Mouse (Mus musculus) cerebellum, adult 9-10 months (tissue): Measurements from ENCODE around the gene Asb18.
A peak's percentile ranks its signal among the peaks of the same experiment; 100 is the strongest.

Experiments used
- DNase-seq: peaks from one replicate; pipeline ENCODE4 v3.0.0; 2022

Gene Asb18

DNA sequence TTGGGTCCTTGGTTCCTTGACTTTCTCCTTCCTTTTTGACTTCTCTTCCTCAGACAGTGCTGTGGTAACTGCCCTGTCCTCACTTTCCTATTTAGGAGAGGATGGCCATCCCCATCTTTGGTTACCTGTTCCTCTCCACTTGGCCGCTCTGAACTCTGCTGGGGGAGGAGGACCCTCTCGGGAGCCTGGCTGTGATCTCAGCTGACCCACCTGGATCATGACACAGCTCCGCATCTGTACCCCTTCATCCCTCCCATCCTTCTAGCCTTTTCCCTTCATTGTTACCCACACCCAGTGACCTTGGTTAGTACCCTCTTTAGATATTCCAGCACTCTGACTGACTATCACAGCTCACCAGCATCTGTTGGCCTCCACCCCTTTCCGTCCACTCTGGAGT lies 44.8 kb downstream of the Asb18 start:
- no peak for DNase-seq

DNA sequence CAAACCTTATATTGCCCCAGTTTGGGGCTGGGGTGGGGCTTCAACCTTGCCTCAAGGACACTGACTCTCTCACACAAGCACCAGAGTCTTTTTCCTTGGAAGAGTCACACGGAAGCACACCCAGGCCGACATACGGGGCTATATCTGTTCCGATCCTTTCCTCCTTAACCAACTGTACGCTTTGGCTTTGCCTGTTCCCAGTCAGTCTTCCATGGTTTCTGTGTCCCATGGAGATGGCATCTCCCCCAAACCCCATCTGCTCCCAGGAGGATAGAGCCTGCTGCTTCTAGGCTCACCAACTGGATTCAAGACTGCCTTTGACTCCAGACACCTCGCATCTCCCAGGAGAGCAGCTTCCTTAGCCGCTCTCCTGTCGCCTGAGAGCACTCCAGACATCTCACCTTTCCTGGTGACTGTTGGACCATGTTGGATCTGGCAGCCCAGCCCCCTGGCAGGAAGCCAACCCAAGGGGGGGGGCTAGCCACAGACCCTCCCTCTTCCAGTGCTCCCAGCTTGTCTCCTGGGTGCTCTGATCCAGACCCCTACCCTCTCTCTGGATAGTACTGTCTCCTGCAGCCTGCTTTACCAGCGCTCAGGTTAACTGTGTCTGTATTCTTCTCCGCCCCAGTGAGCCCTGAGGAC lies 45.3 kb downstream of the Asb18 start:
- peak; percentile 18 for DNase-seq

DNA sequence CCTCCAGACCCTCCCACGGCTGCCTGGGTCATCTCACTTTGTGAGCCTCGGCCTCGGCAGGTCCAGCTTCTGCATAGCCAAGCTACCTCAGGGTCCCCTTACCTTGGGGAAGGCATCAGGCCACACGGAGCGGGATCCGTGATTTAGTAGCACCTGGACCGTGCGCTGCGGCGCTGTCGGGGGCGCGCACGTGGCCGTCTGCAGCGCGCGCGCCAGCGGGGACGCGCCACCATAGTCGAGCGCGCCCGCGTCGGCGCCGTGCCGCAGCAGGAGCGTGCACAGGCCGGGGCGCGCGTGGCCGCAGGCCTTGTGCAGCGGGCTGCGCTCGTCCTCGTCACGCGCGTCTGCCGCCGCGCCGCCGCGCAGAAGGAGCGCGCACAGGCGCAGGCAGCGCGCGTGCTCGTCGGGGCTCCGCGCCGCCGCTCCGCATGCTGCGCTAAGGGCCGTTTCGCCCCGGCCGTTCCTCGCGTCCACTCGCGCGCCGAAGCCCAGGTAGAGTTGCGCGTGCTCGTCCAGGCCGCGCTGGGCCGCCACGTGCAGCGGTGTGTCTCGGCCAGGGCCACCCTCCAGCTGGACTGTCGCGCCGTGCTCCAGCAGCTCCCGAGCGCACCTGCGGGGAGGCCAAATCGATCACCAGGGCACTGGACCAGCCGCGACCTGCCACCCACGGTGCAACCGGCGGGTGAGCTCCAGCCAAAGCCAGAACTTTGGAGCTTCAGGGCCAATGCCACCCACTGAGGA lies 46.2 kb downstream of the Asb18 start:
- DNase-seq: peak; percentile 64

DNA sequence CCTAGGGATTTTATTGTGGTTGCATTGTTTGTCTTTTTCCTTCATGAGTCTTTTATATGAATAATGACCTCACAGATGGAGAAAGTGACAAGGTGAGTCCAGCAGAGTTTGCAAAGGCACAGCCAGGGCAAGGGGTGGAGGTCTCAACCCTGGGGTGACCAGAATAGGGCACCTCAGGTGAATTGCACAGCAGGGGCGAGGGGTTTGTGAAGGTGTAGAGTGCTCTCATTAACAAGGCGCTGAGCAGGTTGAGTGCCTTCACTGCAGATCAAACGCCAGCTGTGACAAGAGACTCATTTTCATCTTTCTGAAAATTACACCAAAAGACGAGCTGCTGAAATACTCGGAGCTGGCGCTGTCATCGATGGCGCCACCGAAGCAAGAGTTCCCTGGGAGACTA lies 46.9 kb downstream of the Asb18 start:
- DNase-seq: peak; percentile 22

DNA sequence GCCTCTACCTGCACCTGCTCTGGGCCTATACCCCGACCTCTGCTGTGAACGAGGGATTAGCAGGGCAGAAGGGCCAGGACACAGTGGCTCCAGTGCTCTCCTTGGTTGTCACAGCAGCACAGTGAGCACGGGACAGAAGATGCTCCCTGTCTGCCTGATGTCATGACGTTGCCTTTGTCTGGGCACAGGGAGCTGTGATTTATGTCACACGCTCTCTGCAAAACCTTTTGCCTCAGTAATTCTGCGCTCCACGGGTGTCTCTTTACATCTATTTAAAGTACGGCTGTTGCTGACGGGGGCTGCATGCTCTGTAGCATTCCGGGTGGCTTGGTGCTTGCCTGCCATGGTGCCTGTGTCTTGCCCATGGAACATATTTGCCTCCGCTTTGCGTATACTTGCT lies 50.0 kb downstream of the Asb18 start:
- DNase-seq: no peak

DNA sequence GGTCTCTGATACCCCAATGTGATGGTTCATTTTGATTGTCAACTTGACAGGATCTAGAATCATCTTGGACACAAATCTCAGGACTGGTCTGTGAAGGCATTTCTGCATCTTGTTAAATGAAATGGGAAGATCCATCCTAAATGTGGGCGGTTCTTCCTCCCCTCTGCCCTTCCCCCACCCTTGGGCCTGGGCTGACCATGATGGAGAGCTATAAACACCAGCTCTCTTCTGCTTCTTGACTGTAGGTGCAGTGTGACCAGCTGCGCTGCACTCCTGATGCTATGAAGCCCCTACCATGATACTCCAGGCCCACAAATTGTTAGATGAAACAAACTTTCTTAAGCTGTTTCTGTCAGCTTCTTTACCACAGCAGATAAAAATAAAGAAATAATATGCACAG lies 51.2 kb downstream of the Asb18 start:
- no peak for DNase-seq

DNA sequence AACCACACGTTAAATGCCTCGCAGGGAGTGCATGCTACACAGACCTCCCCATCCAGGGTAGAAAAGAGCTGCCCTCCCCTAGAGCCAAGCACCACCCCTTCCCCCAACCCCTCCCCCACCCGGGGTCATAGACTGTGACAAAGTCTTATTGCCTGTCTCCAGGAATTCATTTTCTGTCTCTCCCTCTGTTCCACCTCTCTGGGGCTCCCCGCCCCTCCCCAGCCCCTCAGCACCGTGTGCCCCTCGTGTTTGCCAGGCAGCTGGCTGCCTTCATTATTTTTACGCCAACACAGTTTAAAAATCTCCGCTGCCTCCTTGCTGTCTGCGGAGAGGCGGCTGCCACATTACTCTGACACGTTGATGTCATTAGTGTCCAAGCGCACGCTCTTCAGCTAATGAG lies 52.4 kb downstream of the Asb18 start:
- DNase-seq: no peak

DNA sequence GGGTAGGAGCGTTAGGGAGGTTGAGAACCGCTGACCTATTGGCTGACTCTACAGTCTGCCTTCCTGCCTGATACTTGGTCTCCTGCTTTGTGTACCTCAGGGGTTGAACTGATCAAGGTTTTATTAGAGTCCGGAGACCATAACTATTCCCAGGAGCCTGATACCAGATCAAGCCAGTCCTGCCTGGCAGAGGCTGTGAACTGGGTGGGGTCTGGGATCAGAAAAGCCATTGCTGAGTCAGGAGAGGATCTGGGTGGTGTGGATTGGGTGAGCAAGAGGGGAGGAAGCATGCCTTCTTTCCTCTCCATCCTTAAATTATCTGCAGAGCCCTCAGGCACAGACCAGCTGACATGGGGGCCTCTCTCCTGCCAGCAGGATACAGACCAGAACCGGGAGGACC lies 55.1 kb downstream of the Asb18 start:
- DNase-seq: no peak

DNA sequence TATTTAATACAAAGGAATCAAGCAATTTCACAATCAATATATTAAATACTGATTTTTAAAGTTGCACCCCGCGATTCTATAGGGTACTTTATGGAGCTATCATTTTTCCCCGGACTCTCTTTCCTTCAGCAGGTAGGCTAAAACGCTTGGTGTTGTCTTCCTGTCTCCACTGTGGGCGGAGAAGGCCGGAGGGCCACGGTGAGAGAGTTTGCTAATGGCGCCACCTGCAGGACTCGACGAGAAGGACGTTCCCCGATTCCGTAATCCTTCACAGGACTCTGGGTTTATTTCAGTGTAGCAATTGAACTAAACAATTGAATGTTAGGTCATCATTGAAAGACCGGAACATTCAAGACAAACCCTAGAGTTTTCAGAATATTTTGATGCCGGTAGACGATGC lies 71.3 kb downstream of the Asb18 start:
- DNase-seq: peak; percentile 82

DNA sequence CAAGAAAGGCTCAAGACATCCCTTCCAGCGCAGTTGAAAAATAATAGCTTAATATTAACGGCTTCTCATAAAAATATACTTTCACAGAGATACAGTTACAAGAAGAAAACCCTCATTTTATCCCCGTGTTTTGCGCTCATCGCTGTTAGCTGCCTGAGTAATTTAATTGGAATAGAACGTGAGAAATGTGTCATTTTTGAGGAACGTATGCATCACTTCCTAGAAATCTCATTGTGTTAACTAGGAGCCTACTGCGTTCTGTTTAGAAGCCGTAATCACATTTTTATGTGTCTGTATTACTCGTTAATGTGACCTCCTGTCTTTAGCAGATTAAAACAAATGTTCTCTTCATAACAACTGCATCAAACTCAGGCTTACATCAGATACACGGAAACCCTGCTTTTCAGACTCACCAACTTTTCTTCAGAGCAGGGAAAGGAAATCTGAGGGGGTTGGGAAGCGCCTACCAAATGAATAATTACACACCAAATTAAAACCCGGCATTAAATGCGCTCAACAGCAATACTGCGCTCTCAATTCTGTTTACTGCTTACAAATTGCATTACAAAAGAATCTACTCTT lies 72.0 kb downstream of the Asb18 start:
- DNase-seq: peak; percentile 31

DNA sequence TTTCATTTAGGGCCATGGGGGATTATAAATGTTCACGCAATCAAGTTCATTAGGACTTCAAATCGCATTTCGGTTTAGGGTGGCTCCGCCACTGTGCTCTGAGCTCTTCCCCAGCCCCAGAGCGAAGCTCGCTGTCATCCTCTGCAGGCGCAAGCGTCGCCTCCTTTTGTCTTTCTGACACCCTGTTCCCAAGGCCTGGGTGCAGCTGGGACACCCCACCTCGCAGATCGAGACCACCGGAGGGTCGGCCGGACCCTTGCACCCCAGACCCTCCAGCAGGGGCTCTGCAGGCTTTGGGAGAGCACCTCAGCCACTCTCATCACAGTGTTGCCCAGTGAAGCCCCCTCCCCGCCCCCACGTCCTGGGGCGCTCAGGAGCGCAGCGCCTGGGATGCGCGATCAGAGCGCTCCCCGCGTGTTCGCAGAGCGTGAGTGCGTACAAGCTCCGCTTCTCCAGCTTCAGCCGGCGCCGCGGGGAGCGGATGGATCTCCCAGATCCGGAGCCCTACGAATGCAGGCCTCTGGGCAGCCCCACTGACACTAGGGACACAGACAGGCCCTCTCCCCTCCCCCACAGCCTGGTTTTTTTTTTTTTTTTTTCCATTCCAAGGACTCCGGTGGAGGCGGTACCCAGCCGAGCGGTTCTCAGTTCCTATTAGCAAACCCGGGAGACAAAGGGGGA lies 72.6 kb downstream of the Asb18 start:
- no peak for DNase-seq

DNA sequence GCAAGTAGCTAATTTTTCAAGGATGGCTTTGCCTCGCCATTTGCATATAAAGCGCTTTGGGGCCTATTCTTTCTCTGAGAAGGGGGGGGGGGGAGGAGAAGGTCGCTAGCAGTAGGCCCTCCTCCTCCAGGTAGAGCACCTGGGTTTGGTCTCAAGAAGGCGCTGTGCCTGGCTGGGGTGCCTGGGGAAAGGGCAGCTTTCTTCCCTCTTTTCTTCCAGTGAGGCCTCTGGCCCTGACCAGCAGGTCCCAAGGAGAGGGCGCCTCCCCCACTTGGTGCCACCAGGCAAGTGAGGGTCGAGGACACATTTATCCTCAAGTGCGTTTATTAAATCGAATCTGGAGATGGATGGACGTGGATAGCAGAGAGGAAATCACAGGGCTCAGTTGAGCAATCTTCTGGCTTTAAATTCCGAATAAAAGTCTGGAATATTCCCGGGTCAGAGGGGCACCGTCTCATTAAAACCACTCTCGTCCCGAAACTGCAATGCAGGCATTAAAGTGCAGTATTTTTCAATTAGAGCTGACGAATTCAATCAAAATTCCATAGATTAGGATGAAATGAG lies 73.4 kb downstream of the Asb18 start:
- no peak for DNase-seq

DNA sequence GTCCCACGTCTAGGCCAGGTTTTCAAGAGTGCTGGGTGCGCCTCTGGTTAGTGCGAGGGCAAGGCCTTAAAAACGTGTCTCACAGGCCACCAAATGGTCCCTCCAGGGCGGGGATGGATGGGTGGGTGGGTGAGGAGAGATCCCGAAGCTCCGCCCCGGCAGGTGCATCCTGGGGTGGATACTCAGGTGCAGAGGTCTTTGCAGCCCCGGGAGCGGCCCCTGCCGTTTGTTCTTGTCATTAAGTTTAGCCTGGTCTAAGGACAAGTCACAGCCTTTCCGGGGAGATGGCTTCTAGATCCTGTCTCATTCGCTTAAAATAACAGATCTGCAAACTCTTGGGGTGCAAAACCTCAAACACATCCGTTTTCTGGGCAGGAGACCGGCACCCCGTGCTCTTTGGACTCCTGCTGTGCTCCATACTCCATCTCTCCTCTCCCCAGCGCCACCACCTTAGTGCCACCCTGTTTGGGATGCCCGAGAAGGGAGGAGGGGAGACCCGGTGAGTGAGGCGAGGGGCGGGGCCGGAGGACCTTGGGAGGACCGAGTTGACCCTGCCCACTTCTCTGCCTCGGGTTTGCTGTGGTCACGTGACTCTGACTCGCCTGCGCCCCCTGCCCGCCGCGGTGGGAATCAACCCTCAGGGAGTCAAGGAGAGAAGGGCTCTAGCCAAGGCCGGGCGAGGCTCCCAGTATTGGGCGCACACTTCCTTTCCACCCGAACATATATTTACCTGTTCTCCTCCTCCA lies 74.3 kb downstream of the Asb18 start:
- DNase-seq: peak; percentile 55

DNA sequence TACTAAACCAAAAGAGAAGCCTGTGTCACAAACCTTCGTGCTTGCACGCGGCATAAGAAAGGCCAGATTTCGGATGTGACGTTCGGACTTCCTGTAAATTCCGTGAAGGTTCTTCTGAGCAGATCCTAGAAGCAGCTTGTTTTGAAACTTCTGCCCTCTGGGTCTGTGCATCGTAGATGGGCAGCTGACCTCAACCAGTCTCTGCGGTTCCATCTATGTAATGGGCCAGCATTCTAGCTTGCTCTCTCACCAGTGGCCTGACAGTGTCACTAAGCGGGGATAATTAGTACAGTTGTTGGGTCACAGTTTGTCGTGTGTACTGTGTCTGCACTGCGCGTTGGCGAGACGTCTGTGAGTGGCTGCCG lies 74.9 kb downstream of the Asb18 start:
- DNase-seq: no peak

DNA sequence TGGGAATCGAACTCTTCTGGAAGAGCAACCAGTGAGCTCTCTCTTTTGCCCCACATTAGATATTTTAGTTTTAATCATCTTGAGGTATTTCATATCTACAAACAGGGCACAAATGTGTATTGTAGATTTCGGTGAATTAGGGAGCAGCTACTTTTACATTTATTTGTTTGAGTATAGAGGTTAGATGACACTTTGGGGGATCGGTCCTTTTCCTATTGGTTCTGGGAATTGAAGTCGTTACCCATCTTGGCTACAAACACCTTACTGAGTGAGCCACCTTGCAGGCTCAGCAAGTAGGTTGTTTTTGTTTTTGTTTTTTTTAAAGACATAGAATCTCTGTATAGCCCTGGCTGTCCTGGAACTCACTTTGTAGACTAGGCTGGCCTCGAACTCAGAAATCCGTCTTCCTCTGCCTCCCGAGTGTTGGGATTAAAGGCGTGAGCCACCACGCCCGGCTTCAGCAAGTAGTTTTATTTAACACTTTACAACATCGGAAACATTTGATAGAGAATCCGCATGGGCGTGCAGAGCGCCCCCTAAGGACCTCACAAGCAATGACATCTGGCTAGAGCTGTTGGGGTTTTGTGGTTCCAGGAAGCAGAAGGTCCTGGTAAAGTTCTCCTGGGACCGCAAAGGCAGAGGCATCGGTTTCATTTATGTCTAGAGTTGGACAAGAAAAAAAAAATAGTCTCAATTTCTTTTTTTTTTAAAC lies 75.4 kb downstream of the Asb18 start:
- no peak for DNase-seq

DNA sequence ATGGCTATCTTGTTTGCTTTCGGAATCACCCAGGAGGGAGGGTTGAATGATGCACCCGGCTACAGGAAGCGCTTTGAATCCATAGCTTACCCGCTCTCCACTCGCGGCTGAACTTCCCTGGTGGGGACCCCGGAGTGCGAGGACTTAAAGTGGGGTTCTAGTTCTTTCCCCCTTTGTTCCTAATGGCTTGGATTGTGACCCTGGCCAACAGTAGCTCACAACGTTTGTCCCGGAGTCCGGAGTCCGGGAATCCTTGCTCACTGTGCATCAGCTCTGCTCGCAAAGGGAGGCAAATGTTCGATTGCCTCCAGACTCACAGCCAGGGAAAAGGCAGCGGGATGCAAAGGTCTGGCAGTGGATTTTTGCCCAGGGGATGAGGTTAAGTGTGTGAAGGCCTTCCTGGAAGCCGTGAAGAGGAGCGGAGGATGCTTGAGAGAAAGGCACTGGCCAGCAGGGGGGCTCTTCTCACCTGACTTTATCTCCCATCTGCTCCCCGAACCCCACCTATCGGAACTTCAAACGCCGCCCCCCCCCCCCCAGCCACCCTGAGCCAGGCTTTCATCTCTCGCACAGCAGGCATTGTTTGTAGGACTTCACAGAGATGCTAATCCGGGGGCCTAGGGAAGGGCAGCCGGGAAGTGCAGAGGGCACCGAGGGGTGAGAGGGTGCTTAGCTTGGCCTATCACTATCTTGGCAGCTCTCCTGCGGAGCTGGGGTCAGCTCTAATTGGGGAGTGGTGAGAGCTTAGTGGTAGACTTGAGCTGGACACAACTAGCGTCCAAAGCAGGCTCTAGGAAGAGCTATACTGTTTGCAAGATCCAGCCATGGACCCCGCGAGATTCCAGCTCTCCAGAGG lies 78.7 kb downstream of the Asb18 start:
- DNase-seq: no peak

DNA sequence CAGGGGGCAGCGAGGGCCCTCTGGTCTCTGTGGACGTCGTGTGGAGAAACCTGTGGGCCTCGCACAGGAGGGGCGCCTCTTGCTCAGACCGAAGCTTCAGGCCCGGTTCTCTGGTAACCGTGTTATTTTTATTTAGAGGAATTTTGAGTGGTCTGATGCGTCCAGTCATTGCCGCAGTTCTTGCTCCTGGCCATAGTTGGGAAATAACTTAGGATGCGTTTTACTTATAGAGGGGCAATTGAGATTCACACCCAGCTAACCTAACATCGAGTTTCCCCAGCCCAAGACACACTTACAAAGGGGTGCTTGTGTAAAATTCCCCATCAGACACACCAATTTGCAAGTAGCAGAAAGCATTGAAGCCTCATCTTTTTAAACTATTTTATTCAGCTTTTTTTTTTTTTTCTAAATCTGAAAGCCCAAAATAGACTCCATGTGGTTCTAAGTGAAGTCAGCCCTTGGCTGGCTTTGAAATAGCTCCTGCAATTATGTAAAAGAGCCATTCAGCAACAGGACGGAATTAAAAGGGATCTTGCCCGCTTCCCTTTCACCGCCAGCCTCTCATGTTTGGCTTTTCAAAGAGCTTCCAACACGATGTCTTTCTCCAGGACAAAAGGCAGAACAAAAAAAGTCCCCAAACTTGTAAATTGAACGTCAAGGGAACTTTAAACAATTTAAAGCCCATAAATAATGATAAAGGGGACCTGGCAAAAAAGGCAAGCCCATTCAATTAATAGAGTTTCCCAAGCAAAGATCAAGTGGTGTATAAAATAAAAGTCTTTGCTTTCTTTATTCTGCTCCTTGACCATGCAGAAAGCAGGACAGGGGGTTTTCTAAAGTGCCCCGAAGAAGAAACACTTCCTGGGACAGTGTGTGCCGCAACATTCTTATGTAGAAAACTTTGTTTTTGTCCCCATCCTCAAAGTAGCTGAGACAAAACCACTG lies 79.9 kb downstream of the Asb18 start:
- no peak for DNase-seq

DNA sequence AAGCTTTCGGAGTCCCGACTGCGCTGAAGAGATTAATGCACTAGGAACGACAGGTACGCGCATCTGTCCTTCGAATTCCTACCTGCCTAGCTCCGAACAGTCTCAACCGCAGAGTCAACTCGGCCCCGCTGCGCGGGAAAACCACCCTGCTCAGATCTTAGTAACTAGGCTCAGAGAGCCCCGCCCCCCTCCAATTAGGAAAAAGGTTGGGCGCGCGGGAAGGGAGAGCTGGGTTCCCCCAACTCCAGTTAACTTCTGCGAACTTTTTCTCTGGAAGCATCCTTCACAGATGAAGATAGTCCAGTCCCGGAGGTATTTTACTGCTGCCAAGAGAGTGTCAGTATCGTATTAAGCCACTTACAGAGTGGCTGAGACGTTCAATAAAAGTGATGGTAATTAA lies 80.7 kb downstream of the Asb18 start:
- no peak for DNase-seq

DNA sequence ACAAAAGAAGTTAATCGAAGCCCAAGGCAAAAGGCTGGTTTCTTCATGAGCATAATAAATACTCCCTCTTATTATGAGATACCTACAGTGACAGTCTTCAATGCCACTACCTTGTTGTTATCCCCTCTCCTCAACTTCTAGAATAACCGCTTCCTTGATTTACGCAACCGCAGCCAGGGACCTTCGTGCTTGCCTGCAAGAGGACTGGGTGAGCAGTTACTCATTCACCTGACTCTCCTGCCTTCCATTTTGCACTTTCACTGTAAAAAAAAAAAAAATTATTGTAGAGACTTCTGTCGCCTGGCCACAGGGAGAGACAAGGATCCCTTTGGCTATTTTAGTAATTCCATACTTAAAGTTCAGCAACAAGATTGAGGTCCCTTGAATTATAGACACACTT lies 81.4 kb downstream of the Asb18 start:
- DNase-seq: no peak

DNA sequence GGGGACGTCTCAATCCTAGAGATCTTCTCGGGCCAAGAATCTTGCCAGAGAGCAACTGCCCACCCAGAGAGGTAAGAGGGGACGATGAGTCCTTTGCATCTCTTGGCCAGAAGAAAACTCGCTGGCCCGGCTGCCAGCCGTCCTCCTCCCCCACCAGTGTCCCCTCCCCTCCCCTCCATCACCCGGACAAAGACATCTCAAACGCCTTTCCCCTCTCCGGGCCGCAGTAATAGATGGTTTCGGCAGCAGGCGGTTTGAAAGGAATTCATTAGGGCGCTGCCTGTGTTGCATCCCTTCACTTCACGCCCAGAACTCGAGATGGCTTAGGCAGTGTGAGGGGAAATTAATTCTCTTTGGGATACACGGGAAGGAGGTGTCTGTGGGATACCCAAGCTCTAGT lies 81.8 kb downstream of the Asb18 start:
- DNase-seq: no peak
